Mouse (Mus musculus) intestine, postnatal 0 days (tissue): ENCODE data around the gene Lias. TPM values are rescaled to one million over a fixed set of nuclear protein-coding genes. Genes with fewer than 3 reads are reported as not detected.

Source experiments
- ATAC-seq: fragments of 200-750 bp; cut with Nextera tagmentation; 2 replicates; pipeline ENCODE4 v1.8.0; 2017; ENCODE audit warnings: mild to moderate bottlenecking, moderate TSS enrichment, moderate library complexity
- H3K27ac ChIP-seq: fragments of 300-500 bp; sonication (generic); 2 replicates; pipeline ENCODE4 v1.5.1; 2014; ENCODE audit warnings: mild to moderate bottlenecking, low read depth, low read length, moderate library complexity
- H3K27me3 ChIP-seq: fragments of 300-500 bp; sonication (generic); replicated peaks from 2 replicates; pipeline ENCODE4 v1.6.1; 2014; ENCODE audit warnings: low read length, mixed read lengths; ENCODE audit not compliant: control insufficient read depth, insufficient read depth
- H3K36me3 ChIP-seq: fragments of 300-500 bp; sonication (generic); 2 replicates; pipeline ENCODE4 v1.6.1; 2014; ENCODE audit warnings: mild to moderate bottlenecking, moderate library complexity; ENCODE audit not compliant: control insufficient read depth, insufficient read depth
- H3K4me1 ChIP-seq: fragments of 300-500 bp; sonication (generic); replicated peaks from 2 replicates; pipeline ENCODE4 v1.6.1; 2014; ENCODE audit warnings: antibody characterized with exemption, low read length, mixed read lengths; ENCODE audit not compliant: control insufficient read depth, insufficient read depth
- H3K4me2 ChIP-seq: fragments of 300-500 bp; sonication (generic); replicated peaks from 2 replicates; pipeline ENCODE4 v1.6.1; 2014; ENCODE audit warnings: low read depth, mild to moderate bottlenecking, moderate library complexity
- H3K4me3 ChIP-seq: fragments of 300-500 bp; sonication (generic); 2 replicates; pipeline ENCODE4 v1.5.1; 2014; ENCODE audit warnings: low read depth, low read length
- H3K9ac ChIP-seq: fragments of 300-500 bp; sonication (generic); 2 replicates; pipeline ENCODE4 v1.6.1; 2014; ENCODE audit warnings: mild to moderate bottlenecking, low read depth, low read length
- H3K9me3 ChIP-seq: fragments of 300-500 bp; sonication (generic); 2 replicates; pipeline ENCODE4 v1.6.1; 2016; ENCODE audit warnings: mixed run types; ENCODE audit not compliant: control insufficient read depth
- CTCF ChIP-seq: sonication (generic); IDR thresholded peaks from 2 replicates; pipeline ENCODE4 v1.5.1; 2016; ENCODE audit warnings: low read depth, mild to moderate bottlenecking, control low read depth, antibody characterized with exemption, moderate library complexity
- WGBS: fragments of 180-500 bp; shearing (Covaris S2); extraction: QIAGEN DNeasy Blood & Tissue Kit; methylation state at CpG from one replicate; pipeline ENCODE4 v1.1.7; 2014; 5-methylcytosine and 5-hydroxymethylcytosine counted together
- polyA plus RNA-seq: library from polyadenylated mRNA; unstranded; fragments of >200 nt; fragmentation: Nextera tagmentation; extraction: Ambion mirVana; gene quantifications from 2 replicates; pipeline ENCODE4 v1.2.1, GENCODE M21; 2015

Gene Lias
- polyA plus RNA-seq, 1 experiment from 2014 or later: 40.6 TPM

GRCm38 (mm10) chr5:65434471-65435362 lies 43.4 kb downstream of the Lias start:
- WGBS: 3% methylated on average over 15 of the region's 15 CpGs
- Histone ChIP-seq H3K4me2 (peak overlapping the region; percentile 90), H3K27me3 (no peaks in the 10 kb centered on the region), H3K36me3 (no peaks in the 10 kb centered on the region), H3K4me1 (0 out of 2 replicates have a peak, but pooled peaks cover 6% of the 10 kb centered on the region), H3K4me3 (peak overlapping the region; percentile 91), H3K27ac (peak overlapping the region; percentile 79), H3K9ac (peak overlapping the region; percentile 81), H3K9me3 (no peaks in the 10 kb centered on the region)
- peak; percentile 16 for TF ChIP-seq CTCF
- no peak for ATAC-seq

GRCm38 (mm10) chr5:65435363-65435805 lies 44.1 kb downstream of the Lias start:
- 0% methylated on average over 43 of the region's 47 CpGs for WGBS
- Histone ChIP-seq H3K4me1 (0 out of 2 replicates have a peak, but pooled peaks cover 6% of the 10 kb centered on the region), H3K27me3 (no peaks in the 10 kb centered on the region), H3K27ac (peak overlapping the region; percentile 79), H3K36me3 (no peaks in the 10 kb centered on the region), H3K9me3 (no peaks in the 10 kb centered on the region), H3K4me3 (peak overlapping the region; percentile 91), H3K4me2 (peak overlapping the region; percentile 90), H3K9ac (peak overlapping the region; percentile 81)
- no peak for TF ChIP-seq CTCF
- no peak; the same call in 1 of the 2 replicates for ATAC-seq

GRCm38 (mm10) chr5:65435806-65436561 lies 44.7 kb downstream of the Lias start, which contains the start of gene Ugdh:
TSS of gene Ugdh (minus strand) at chr5:65435949.
- ATAC-seq: peak; percentile 96
- peak within 1 kb of the TSS; percentile 91 for H3K4me3 ChIP-seq
- no peaks in the 10 kb centered on the region for H3K9me3 ChIP-seq
- peak within 1 kb of the TSS; percentile 79 for H3K27ac ChIP-seq
- peak within 1 kb of the TSS; percentile 81 for H3K9ac ChIP-seq
- 0 out of 2 replicates have a peak, but pooled peaks cover 3% of the 10 kb centered on the region for H3K4me1 ChIP-seq
- H3K27me3 ChIP-seq: no peaks in the 10 kb centered on the region
- no peaks in the 10 kb centered on the region for H3K36me3 ChIP-seq
- under 1% methylated on average over 51 of the region's 51 CpGs for WGBS
- peak within 1 kb of the TSS; percentile 90 for H3K4me2 ChIP-seq
- TF ChIP-seq CTCF: peak; percentile 23; the same call in 1 of the 2 replicates

- TF ChIP-seq CTCF: no peak
- Histone ChIP-seq H3K27ac (no peak overlapping the region), H3K9ac (no peak overlapping the region), H3K4me3 (no peak overlapping the region), H3K4me2 (no peak overlapping the region), H3K27me3 (no peaks in the 10 kb centered on the region), H3K4me1 (no peaks in the 10 kb centered on the region), H3K36me3 (no peaks in the 10 kb centered on the region), H3K9me3 (no peaks in the 10 kb centered on the region)
- ATAC-seq: no peak
Measured at GRCm38 (mm10) chr5:65438041-65438440, 46.7 kb downstream of the Lias start.

GRCm38 (mm10) chr5:65444981-65445380 lies 53.7 kb downstream of the Lias start:
- Histone ChIP-seq H3K9me3 (no peaks in the 10 kb centered on the region), H3K27ac (no peak overlapping the region), H3K9ac (no peak overlapping the region), H3K4me3 (no peak overlapping the region), H3K4me2 (no peak overlapping the region), H3K36me3 (peaks cover 15% of the 10 kb centered on the region; the same call in 1 of the 2 replicates), H3K27me3 (no peaks in the 10 kb centered on the region), H3K4me1 (no peaks in the 10 kb centered on the region)
- no peak for TF ChIP-seq CTCF
- ATAC-seq: no peak
- WGBS: 55% methylated on average over 3 of the region's 6 CpGs

- Histone ChIP-seq H3K4me1 (no peaks in the 10 kb centered on the region), H3K9me3 (no peaks in the 10 kb centered on the region), H3K9ac (no peak overlapping the region), H3K27ac (no peak overlapping the region), H3K4me2 (no peak overlapping the region), H3K36me3 (peaks cover 27% of the 10 kb centered on the region; the same call in 1 of the 2 replicates), H3K27me3 (no peaks in the 10 kb centered on the region), H3K4me3 (no peak overlapping the region)
- WGBS: 68% methylated on average over 2 of the region's 2 CpGs
- ATAC-seq: no peak
- no peak for TF ChIP-seq CTCF
Measured at GRCm38 (mm10) chr5:65446756-65447155, 55.5 kb downstream of the Lias start.
